Mouse (Mus musculus) liver, postnatal 0 days (tissue): ENCODE data around the gene Hist1h3e. TPM values are rescaled to one million over a fixed set of nuclear protein-coding genes. Genes with fewer than 3 reads are reported as not detected.
A peak's percentile ranks its signal among the peaks of the same experiment; 100 is the strongest.
"Not testable (repeated sequence)": the region's sequence is repeated elsewhere in the genome, so short reads cannot be mapped to it uniquely, and the experiment has no call there.

Source experiments
- ATAC-seq: fragments of 200-750 bp; cut with Nextera tagmentation; 2 replicates; pipeline ENCODE4 v1.8.0; 2017; ENCODE audit warnings: mild to moderate bottlenecking, moderate library complexity
- DNase-seq: peaks from one replicate; pipeline ENCODE4 v3.0.0-alpha.2; 2016
- H3K27ac ChIP-seq: fragments of 300-500 bp; sonication (generic); 2 replicates; pipeline ENCODE4 v1.5.1; 2014; ENCODE audit warnings: antibody characterized with exemption, moderate library complexity, mild to moderate bottlenecking, low read depth
- H3K27me3 ChIP-seq: fragments of 300-500 bp; sonication (generic); 2 replicates; pipeline ENCODE4 v1.6.1; 2014; ENCODE audit warnings: low read length, control low read depth, mixed read lengths; ENCODE audit not compliant: insufficient read depth
- H3K36me3 ChIP-seq: fragments of 300-500 bp; sonication (generic); replicated peaks from 2 replicates; pipeline ENCODE4 v1.6.1; 2014; ENCODE audit warnings: mild to moderate bottlenecking, control low read depth, low read length, moderate library complexity, mixed read lengths; ENCODE audit not compliant: insufficient read depth
- H3K4me1 ChIP-seq: fragments of 300-500 bp; sonication (generic); 2 replicates; pipeline ENCODE4 v1.6.1; 2014; ENCODE audit warnings: antibody characterized with exemption, mild to moderate bottlenecking, control low read depth; ENCODE audit not compliant: insufficient read depth
- H3K4me2 ChIP-seq: fragments of 300-500 bp; sonication (generic); 2 replicates; pipeline ENCODE4 v1.6.1; 2014; ENCODE audit warnings: low read depth, mild to moderate bottlenecking, low read length, moderate library complexity, mixed read lengths
- H3K4me3 ChIP-seq: fragments of 300-500 bp; sonication (generic); 2 replicates; pipeline ENCODE4 v1.5.1; 2014; ENCODE audit warnings: low read depth, low read length
- H3K9ac ChIP-seq: fragments of 300-500 bp; sonication (generic); replicated peaks from 2 replicates; pipeline ENCODE4 v1.6.1; 2014; ENCODE audit warnings: mild to moderate bottlenecking, moderate library complexity
- H3K9me3 ChIP-seq: fragments of 300-500 bp; sonication (generic); 2 replicates; pipeline ENCODE4 v1.6.1; 2016; ENCODE audit warnings: mild to moderate bottlenecking, control low read depth, low read length, mixed read lengths
- CTCF ChIP-seq: sonication (generic); IDR thresholded peaks from 2 replicates; pipeline ENCODE4 v1.5.1; 2016; ENCODE audit warnings: antibody characterized with exemption, low read depth
- EP300 ChIP-seq: IDR thresholded peaks from 2 replicates; pipeline ENCODE4 v1.6.1; 2016; ENCODE audit warnings: antibody characterized with exemption, low read depth, mild to moderate bottlenecking
- WGBS: fragments of 180-500 bp; shearing (Covaris S2); extraction: QIAGEN DNeasy Blood & Tissue Kit; methylation state at CpG from one replicate; pipeline ENCODE4 v1.1.7; 2014; ENCODE audit not compliant: insufficient replicate concordance; 5-methylcytosine and 5-hydroxymethylcytosine counted together
- polyA plus RNA-seq: library from polyadenylated mRNA; unstranded; fragments of >200 nt; fragmentation: Nextera tagmentation; extraction: Ambion mirVana; gene quantifications from 2 replicates; pipeline ENCODE4 v1.2.1, GENCODE M21; 2015

Hist1h3e gene
- polyA plus RNA-seq, 1 experiment from 2014 or later = 4.6 TPM

DNA sequence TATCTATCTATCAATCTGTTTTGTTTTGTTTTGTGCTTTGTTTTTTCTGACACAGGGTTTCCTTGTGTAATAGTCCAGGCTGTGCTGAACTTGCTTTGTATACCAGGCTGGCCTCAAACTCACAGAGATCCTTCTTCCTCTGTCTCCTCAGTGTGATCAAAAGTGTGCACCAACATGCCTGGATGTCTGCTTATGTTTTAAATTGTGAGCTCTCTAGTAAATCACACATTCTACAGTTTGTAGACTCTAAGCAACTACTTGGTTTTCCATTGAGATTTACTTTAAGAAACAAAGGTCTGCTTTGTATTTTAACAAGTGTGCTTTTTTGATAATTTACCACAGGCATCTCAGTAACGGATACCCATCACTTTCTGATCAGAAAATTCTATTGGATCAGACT lies 15.7 kb upstream of the Hist1h3e start:
- H3K4me1 ChIP-seq = peaks cover 19% of the 10 kb centered on the region
- TF ChIP-seq EP300 = no peak
- no peak for TF ChIP-seq CTCF
- H3K27ac ChIP-seq = no peak overlapping the region
- no peaks in the 10 kb centered on the region for H3K27me3 ChIP-seq
- H3K9me3 ChIP-seq = no peaks in the 10 kb centered on the region
- H3K4me2 ChIP-seq = no peak overlapping the region
- no peak overlapping the region for H3K4me3 ChIP-seq
- H3K9ac ChIP-seq = no peak overlapping the region
- WGBS = 89% methylated on average over 1 of the region's 1 CpGs
- H3K36me3 ChIP-seq = no peaks in the 10 kb centered on the region
- no peak for ATAC-seq
- DNase-seq = no peak

- peaks cover 14% of the 10 kb centered on the region for H3K4me1 ChIP-seq
- H3K27me3 ChIP-seq = no peaks in the 10 kb centered on the region
- peak overlapping the region; percentile 53 for H3K4me3 ChIP-seq
- no peaks in the 10 kb centered on the region for H3K36me3 ChIP-seq
- no peak for DNase-seq
- 37% methylated on average over 6 of the region's 6 CpGs for WGBS
- peak overlapping the region; percentile 82 for H3K9ac ChIP-seq
- H3K9me3 ChIP-seq = no peaks in the 10 kb centered on the region
- H3K4me2 ChIP-seq = peak overlapping the region; percentile 71
- no peak for TF ChIP-seq CTCF
- TF ChIP-seq EP300 = no peak
- ATAC-seq = no peak
- peak overlapping the region; percentile 88 for H3K27ac ChIP-seq
These were observed 14.9 kb upstream of the Hist1h3e start for GRCm38 (mm10) chr13:23576906-23577639.

GRCm38 (mm10) chr13:23576351-23576881 lies 14.2 kb upstream of the Hist1h3e start:
- peak overlapping the region; percentile 88 for H3K27ac ChIP-seq

DNA sequence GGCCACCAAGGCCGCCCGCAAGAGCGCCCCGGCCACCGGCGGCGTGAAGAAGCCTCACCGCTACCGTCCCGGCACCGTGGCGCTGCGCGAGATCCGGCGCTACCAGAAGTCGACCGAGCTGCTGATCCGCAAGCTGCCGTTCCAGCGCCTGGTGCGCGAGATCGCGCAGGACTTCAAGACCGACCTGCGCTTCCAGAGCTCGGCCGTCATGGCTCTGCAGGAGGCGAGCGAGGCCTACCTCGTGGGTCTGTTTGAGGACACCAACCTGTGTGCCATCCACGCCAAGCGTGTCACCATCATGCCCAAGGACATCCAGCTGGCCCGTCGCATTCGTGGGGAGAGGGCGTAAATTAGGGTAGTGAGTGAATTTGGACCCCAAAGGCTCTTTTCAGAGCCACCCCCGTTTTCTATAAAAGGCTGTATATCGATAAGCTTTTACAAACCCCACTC lies 13.7 kb upstream of the Hist1h3e start:
- not testable (repeated sequence) for ATAC-seq, H3K36me3 ChIP-seq, H3K9me3 ChIP-seq, H3K27me3 ChIP-seq
- DNase-seq = peak; percentile 41
- Histone ChIP-seq H3K9ac (peak overlapping the region; percentile 82), H3K4me1 (peaks cover 14% of the 10 kb centered on the region), H3K4me2 (peak overlapping the region; percentile 71), H3K4me3 (peak overlapping the region; percentile 53), H3K27ac (peak overlapping the region; percentile 88)
- 0% methylated on average over 9 of the region's 40 CpGs for WGBS

More at GRCm38 (mm10) chr13:23576351-23576881, 14.2 kb upstream of the Hist1h3e start:
- Histone ChIP-seq H3K4me3 (peak overlapping the region; percentile 53), H3K36me3 (no peaks in the 10 kb centered on the region), H3K9me3 (no peaks in the 10 kb centered on the region), H3K27me3 (no peaks in the 10 kb centered on the region), H3K4me1 (peaks cover 14% of the 10 kb centered on the region), H3K9ac (peak overlapping the region; percentile 82), H3K4me2 (peak overlapping the region; percentile 71)
- ATAC-seq (no peak), DNase-seq (no peak)
- WGBS = 18% methylated on average over 7 of the region's 7 CpGs
- TF ChIP-seq EP300 (no peak), CTCF (no peak)

GRCm38 (mm10) chr13:23575271-23575851 lies 13.2 kb upstream of the Hist1h3e start, which contains the start of gene Hist1h3d:
TSS of gene Hist1h3d (plus strand) at chr13:23575763.
- ATAC-seq = peak; percentile 20
- Histone ChIP-seq H3K27ac (peak within 1 kb of the TSS; percentile 88), H3K36me3 (no peaks in the 10 kb centered on the region), H3K9ac (peak within 1 kb of the TSS; percentile 82), H3K9me3 (no peaks in the 10 kb centered on the region), H3K4me3 (peak within 1 kb of the TSS; percentile 53), H3K4me2 (peak within 1 kb of the TSS; percentile 71), H3K4me1 (peaks cover 10% of the 10 kb centered on the region), H3K27me3 (no peaks in the 10 kb centered on the region)
- WGBS = 4% methylated on average over 18 of the region's 18 CpGs
- TF ChIP-seq CTCF (no peak), EP300 (peak; percentile 7; the same call in 1 of the 2 replicates)
- DNase-seq = peak; percentile 66

DNA sequence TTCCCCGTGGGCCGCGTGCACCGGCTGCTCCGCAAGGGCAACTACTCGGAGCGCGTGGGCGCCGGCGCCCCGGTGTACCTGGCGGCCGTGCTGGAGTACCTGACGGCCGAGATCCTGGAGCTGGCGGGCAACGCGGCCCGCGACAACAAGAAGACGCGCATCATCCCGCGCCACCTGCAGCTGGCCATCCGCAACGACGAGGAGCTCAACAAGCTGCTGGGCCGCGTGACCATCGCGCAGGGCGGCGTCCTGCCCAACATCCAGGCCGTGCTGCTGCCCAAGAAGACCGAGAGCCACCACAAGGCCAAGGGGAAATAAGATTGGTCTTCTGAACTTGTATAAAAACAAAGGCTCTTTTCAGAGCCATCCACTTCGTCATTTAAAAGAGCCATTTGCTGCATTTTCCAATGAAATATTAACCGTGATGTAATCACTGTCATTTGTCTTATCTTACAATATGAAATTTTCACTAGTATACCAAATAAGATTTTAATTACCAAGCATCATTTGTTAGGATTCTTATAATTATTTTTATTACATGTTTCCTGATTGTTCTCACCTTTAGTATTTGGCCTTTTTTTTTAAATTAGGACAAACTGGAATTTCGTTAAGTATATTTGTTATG lies 12.5 kb upstream of the Hist1h3e start:
- peaks cover 10% of the 10 kb centered on the region for H3K4me1 ChIP-seq
- 2% methylated on average over 5 of the region's 39 CpGs for WGBS
- H3K27ac ChIP-seq = peak overlapping the region; percentile 88
- H3K36me3 ChIP-seq, H3K27me3 ChIP-seq, DNase-seq, ATAC-seq, H3K9me3 ChIP-seq: not testable (repeated sequence)
- peak overlapping the region; percentile 53 for H3K4me3 ChIP-seq
- peak overlapping the region; percentile 57 for H3K9ac ChIP-seq
- peak overlapping the region; percentile 67 for H3K4me2 ChIP-seq
